Mouse (Mus musculus) forelimb bud, embryonic 11.5 days (tissue): ENCODE data around the gene Ints1.

ENCODE experiments used
- DNase-seq: peaks from one replicate; pipeline ENCODE4 v3.0.0-alpha.2; 2012; ENCODE audit warnings: low read depth, low spot score

The Ints1 gene

DNA sequence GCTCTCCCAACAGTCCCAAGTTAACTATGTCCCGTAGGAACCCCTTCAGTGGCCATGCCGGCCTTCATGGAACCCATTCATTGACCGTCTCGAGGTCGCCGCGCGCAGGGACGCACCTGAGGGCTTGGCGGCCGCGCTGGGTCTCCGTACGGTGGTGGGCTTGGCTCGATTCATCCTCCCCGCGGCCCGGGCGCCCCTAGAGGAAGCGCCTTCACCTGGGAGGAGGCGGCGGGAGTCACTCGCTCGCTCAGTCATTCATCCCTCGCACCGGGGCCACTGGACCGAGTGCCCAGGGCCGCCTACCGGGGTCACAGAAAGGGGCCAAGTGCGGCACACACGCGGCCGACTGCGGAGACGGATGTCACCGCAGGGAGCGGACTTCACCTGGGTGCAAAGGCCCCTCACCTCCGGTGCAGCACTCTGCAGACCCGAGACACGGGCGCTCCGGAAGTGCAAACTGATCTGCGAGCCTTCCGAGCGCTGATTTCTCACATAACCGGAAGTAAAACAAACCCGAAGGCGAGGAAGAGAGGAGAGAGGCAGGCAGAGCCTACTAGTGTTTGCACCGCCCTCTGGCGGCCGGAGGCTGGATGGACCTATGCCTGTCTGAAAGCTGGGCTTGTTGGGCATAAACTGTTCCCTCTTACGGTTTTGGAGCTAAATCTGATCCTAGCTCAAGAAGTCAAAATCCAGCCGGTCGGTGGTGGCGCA, at the start of gene Ints1:
Gene Ints1 (minus strand): TSS at position 459 of the 711 bp plus-strand sequence.
- DNase-seq, result peak; percentile 97

DNA sequence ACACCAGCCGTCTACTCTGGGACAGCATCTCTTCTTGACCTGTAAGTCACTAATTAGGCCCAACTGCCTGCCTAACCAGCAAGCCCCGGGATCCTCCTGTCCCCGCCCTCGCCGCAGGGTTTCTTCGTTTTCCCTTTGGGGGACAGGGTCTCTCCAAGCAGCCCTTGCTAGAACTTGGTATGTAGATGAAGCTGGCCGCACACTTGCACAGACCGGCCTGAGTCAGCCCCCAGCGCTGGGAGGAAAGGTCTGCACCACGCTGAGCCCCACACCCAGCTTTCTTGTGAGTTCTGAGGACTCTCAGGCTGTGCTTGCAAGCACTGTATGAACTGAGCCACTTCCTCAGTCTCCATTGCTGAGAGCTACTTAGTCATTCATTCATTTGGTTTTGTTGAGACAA, 49.1 kb upstream of the Ints1 start:
- no peak for DNase-seq

- DNase-seq, result no peak
Measured at GRCm38 (mm10) chr5:139821466-139822459, 46.3 kb upstream of the Ints1 start.

- DNase-seq, result no peak
Measured at GRCm38 (mm10) chr5:139819538-139820181, 44.2 kb upstream of the Ints1 start, which contains the start of gene Tmem184a. TSS of gene Tmem184a (minus strand) at chr5:139819917.

GRCm38 (mm10) chr5:139818801-139819200, 43.3 kb upstream of the Ints1 start:
- DNase-seq, result no peak

DNA sequence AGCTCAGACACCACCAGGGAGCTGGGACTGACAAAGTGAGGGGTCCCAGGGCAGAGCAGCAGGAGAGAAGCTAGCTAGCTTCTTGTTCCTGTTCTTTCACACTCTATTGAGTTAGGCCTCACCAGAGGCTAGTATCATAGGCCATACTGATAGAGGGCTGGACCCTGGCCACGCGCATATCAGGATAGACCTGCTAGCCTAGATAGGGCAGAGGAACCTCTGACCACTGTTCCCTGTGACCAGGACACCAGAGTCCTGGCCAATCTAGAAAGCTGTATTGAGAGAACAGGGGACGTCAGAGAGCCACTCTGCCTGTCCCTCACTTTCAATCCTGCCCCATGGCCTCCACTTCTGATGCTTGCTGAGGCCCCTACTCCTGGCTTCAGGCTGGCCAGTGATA, 42.6 kb upstream of the Ints1 start:
- no peak for DNase-seq

DNA sequence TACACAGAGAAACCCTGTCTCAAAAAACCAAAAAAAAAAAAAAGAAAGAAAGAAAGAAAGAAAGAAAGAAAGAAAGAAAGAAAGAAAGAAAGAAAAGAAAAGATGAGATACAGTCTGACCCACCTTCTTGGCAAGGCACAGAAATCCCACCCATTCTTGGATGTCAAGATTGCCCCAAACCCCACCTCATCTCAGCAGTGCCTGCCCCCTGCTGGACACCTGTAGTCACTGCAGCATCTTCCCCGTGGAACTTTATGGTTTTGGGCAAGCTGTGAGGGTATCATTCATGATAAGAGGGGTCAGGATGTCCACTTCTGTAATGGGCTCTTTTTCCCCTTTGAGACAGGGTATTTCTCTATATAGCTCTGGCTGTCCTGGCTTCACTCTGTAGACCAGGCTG, 41.8 kb upstream of the Ints1 start:
- no peak for DNase-seq

DNA sequence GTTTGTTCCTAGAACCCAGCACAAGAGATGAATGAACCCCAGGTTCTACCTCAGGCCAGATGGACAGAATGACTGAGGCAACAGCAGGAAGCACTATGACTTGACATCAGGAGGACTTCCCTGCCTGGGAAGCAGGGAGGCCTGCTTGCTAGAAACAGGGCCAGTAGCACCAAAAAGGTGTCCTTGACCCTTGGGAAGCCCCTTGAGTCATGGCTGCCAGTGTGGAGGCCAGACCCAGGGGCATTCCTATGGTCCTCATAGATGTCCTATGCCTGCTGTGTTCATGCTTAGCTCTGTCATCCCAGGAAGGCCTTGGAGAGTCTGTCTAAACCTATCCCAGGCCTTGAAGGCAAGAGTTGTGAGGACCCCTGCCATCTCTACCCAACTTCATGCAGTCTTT, 41.0 kb upstream of the Ints1 start:
- DNase-seq, result no peak

- no peak for DNase-seq
Measured at GRCm38 (mm10) chr5:139815964-139816363, 40.5 kb upstream of the Ints1 start.

DNA sequence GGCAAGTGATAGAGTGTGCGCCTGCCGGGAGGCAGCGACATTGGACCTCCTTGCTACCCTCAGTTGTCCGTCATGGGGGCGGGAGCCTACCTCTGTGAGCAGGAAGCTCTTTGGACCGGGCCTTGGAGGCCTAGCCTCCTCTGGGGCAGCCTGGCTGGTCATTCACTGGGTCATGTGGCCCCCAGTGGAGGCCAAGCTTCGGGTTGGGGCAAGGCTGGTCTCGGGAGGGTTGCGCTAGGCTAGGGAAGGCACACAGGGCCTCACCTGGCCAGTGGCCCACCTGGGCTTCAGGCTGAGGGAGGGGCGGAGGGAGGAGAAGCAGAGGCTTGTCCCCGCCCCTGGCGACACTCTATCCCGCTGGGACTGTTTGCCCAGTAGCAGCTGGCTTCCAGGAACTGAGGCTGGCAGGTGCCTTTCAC, 38.5 kb upstream of the Ints1 start:
- no peak for DNase-seq

DNA sequence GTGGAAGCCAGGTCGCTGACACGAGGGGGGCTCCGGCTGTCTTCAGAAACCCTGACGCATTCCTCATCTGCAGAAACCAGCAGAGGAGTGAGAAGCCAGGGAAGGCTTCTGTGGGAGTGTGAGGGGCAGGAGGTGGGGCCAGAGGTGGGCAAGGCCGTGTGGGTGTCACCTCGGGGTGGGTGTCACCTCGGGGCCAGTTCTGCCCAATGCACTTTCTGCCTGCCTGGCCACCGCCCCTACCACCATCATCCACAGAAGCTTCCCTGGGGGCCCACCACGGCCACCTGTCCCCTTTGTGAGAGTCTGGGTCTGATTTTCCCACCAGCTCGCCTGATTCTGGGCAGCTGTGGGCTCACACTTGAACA, 37.6 kb upstream of the Ints1 start:
- no peak for DNase-seq

DNA sequence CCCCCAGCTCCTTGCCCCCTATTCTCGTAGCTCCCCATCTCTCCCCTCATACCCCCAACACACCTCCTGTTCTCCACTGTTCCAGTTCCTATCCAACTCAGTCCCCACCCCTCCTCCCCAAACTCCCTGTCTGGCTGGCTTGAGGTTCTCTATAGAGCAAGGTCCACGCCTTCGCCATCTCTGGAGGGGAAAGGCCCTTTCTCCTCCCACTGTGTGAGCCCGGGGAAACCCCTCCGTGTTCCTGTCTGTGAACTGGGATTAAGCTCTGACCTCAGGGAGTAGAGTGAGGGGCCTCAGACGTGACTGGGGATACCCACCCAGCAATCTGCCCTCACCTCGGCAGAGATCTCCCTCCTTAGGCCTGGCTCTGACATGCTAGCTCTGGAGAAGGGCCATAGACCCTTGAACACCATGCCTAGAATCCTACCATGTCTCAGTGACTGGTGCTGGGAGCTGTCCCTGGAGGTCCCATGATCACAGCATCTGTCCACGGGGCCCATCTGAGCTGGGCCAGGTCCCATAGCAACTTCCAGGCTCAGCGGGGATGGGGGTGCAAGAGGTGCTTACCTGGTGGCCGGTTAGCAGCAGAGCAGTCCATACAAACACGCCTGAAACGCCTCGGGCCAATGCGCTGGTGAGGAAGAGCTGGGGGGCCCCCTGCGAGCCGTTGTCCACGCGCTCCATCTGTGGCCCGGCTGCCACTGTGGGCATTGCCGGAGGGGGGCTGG, 37.1 kb upstream of the Ints1 start:
- no peak for DNase-seq

GRCm38 (mm10) chr5:139811677-139812397, 36.4 kb upstream of the Ints1 start:
- no peak for DNase-seq

GRCm38 (mm10) chr5:139809397-139809796, 33.9 kb upstream of the Ints1 start:
- DNase-seq, result no peak

GRCm38 (mm10) chr5:139805924-139806323, 30.4 kb upstream of the Ints1 start:
- no peak for DNase-seq

- no peak for DNase-seq
Measured at GRCm38 (mm10) chr5:139804573-139805111, 29.2 kb upstream of the Ints1 start.

DNA sequence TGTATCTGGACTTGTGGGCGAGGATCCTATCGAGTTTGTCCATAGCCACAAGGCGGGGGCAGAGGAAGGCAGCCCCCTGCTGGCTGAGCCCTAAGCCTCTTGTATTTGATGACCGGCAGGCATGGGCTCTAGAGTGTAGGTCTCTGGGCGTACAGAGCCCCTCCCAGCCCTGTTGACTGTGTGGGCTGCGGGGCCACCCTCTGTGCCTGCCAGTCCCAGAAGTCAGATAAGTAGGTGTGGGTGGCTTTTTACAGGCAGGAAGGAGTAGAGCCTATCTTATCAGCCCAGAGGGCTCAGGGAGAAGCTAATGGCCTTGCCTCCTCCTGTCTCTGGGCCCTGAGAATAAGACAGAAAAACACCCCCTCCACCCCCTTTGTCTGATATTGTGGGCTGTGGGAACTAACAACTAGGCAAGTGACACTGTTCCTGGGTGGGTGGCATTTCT, 28.7 kb upstream of the Ints1 start:
- no peak for DNase-seq

GRCm38 (mm10) chr5:139803601-139804102, 28.2 kb upstream of the Ints1 start:
- peak; percentile 57 for DNase-seq

GRCm38 (mm10) chr5:139803165-139803564, 27.7 kb upstream of the Ints1 start:
- DNase-seq, result no peak

- no peak for DNase-seq
Measured at GRCm38 (mm10) chr5:139801880-139802279, 26.4 kb upstream of the Ints1 start.
